Mouse (Mus musculus): ENCODE results near the gene Ep400. TPM values are rescaled to one million over a fixed set of nuclear protein-coding genes. Genes with fewer than 3 reads are reported as not detected.
A peak's percentile ranks its signal among the peaks of the same experiment; 100 is the strongest.

Ep400 gene
- polyA plus RNA-seq, 1 experiment, result 78.0 TPM

- no peak for TF ChIP-seq CTCF (IDR thresholded peaks at IDR 0.05; ENCODE audit: borderline replicate concordance, extremely low read depth, insufficient read depth, insufficient read length)
- DNase-seq (ENCODE audit: low read depth), result no peak
These were observed 30.6 kb upstream of the Ep400 start for GRCm38 (mm10) chr5:110801036-110801624.

- TF ChIP-seq CTCF (IDR thresholded peaks at IDR 0.05; ENCODE audit: borderline replicate concordance, extremely low read depth, insufficient read depth, insufficient read length), result no peak
- no peak for TF ChIP-seq POLR2A (IDR thresholded peaks at IDR 0.05; ENCODE audit: borderline replicate concordance, extremely low read depth, insufficient read depth, insufficient read length, poor library complexity, severe bottlenecking)
- DNase-seq (ENCODE audit: low read depth), result peak; percentile 8
These were observed 27.2 kb upstream of the Ep400 start for GRCm38 (mm10) chr5:110797696-110798095.

- no peak for TF ChIP-seq CTCF (IDR thresholded peaks at IDR 0.05; ENCODE audit: borderline replicate concordance, extremely low read depth, insufficient read depth, insufficient read length)
- no peak for TF ChIP-seq POLR2A (IDR thresholded peaks at IDR 0.05; ENCODE audit: borderline replicate concordance, extremely low read depth, insufficient read depth, insufficient read length, poor library complexity, severe bottlenecking)
- no peak for DNase-seq (ENCODE audit: low read depth)
These were observed 23.8 kb upstream of the Ep400 start for GRCm38 (mm10) chr5:110794363-110794762.

GRCm38 (mm10) chr5:110788684-110789083 is 18.2 kb upstream of the Ep400 start:
- TF ChIP-seq CTCF (IDR thresholded peaks at IDR 0.05; ENCODE audit: borderline replicate concordance, extremely low read depth, insufficient read depth, insufficient read length) (peak; percentile 79), POLR2A (IDR thresholded peaks at IDR 0.05; ENCODE audit: borderline replicate concordance, extremely low read depth, insufficient read depth, insufficient read length, poor library complexity, severe bottlenecking) (no peak)
- peak; percentile 66 for DNase-seq (ENCODE audit: low read depth)

- TF ChIP-seq POLR2A (IDR thresholded peaks at IDR 0.05; ENCODE audit: borderline replicate concordance, extremely low read depth, insufficient read depth, insufficient read length, poor library complexity, severe bottlenecking) (no peak), CTCF (IDR thresholded peaks at IDR 0.05; ENCODE audit: borderline replicate concordance, extremely low read depth, insufficient read depth, insufficient read length) (peak; percentile 19; the same call in 1 of the 2 replicates)
- DNase-seq (ENCODE audit: low read depth), result no peak
These were observed 15.7 kb upstream of the Ep400 start for GRCm38 (mm10) chr5:110786081-110786835.

- DNase-seq (ENCODE audit: low read depth), result no peak
These were observed 12.6 kb upstream of the Ep400 start for GRCm38 (mm10) chr5:110783150-110783549.

GRCm38 (mm10) chr5:110781529-110782238 is 11.2 kb upstream of the Ep400 start:
- no peak for DNase-seq (ENCODE audit: low read depth)
- no peak for TF ChIP-seq POLR2A (IDR thresholded peaks at IDR 0.05; ENCODE audit: borderline replicate concordance, extremely low read depth, insufficient read depth, insufficient read length, poor library complexity, severe bottlenecking)
- no peak for TF ChIP-seq CTCF (IDR thresholded peaks at IDR 0.05; ENCODE audit: borderline replicate concordance, extremely low read depth, insufficient read depth, insufficient read length)

More at GRCm38 (mm10) chr5:110783150-110783549, 12.6 kb upstream of the Ep400 start:
- no peak for TF ChIP-seq POLR2A (IDR thresholded peaks at IDR 0.05; ENCODE audit: borderline replicate concordance, extremely low read depth, insufficient read depth, insufficient read length, poor library complexity, severe bottlenecking)

GRCm38 (mm10) chr5:110780761-110781528 is 10.4 kb upstream of the Ep400 start:
- DNase-seq (ENCODE audit: low read depth), result peak; percentile 12
- TF ChIP-seq POLR2A (IDR thresholded peaks at IDR 0.05; ENCODE audit: borderline replicate concordance, extremely low read depth, insufficient read depth, insufficient read length, poor library complexity, severe bottlenecking), result no peak
- TF ChIP-seq CTCF (IDR thresholded peaks at IDR 0.05; ENCODE audit: borderline replicate concordance, extremely low read depth, insufficient read depth, insufficient read length), result no peak

GRCm38 (mm10) chr5:110779998-110780760 is 9.7 kb upstream of the Ep400 start, which contains the start of gene Pus1:
Gene Pus1, minus strand, starts transcription at chr5:110780659.
- TF ChIP-seq POLR2A (IDR thresholded peaks at IDR 0.05; ENCODE audit: borderline replicate concordance, extremely low read depth, insufficient read depth, insufficient read length, poor library complexity, severe bottlenecking) (peak; percentile 13; the same call in 1 of the 2 replicates), CTCF (IDR thresholded peaks at IDR 0.05; ENCODE audit: borderline replicate concordance, extremely low read depth, insufficient read depth, insufficient read length) (no peak)
- peak; percentile 94 for DNase-seq (ENCODE audit: low read depth)

GRCm38 (mm10) chr5:110779276-110779997 is 8.9 kb upstream of the Ep400 start:
- TF ChIP-seq CTCF (IDR thresholded peaks at IDR 0.05; ENCODE audit: borderline replicate concordance, extremely low read depth, insufficient read depth, insufficient read length) (no peak), POLR2A (IDR thresholded peaks at IDR 0.05; ENCODE audit: borderline replicate concordance, extremely low read depth, insufficient read depth, insufficient read length, poor library complexity, severe bottlenecking) (no peak)
- no peak for DNase-seq (ENCODE audit: low read depth)

Measured in brain, embryonic 14.5 days (tissue).